Mouse (Mus musculus): Measurements from ENCODE around the gene Enpp3.
"Not testable (repeated sequence)": the region's sequence is repeated elsewhere in the genome, so short reads cannot be mapped to it uniquely, and the experiment has no call there.

Enpp3 gene

GRCm38 (mm10) chr10:24822842-24823241 is 19.8 kb downstream of the Enpp3 start:
- no peak for DNase-seq (ENCODE audit: low spot score)

- DNase-seq (ENCODE audit: low spot score): peak; percentile 64
These were observed 20.5 kb downstream of the Enpp3 start for GRCm38 (mm10) chr10:24821990-24822676.

GRCm38 (mm10) chr10:24819526-24819925 is 23.1 kb downstream of the Enpp3 start:
- DNase-seq (ENCODE audit: low spot score): no peak

- no peak for DNase-seq (ENCODE audit: low spot score)
These were observed 32.0 kb downstream of the Enpp3 start for GRCm38 (mm10) chr10:24810639-24811038.

- no peak for DNase-seq (ENCODE audit: low spot score)
These were observed 35.9 kb downstream of the Enpp3 start for GRCm38 (mm10) chr10:24806756-24807155.

GRCm38 (mm10) chr10:24805876-24806275 is 36.7 kb downstream of the Enpp3 start:
- DNase-seq (ENCODE audit: low spot score): no peak

GRCm38 (mm10) chr10:24805173-24805572 is 37.5 kb downstream of the Enpp3 start:
- no peak for DNase-seq (ENCODE audit: low spot score)

- not testable (repeated sequence) for DNase-seq (ENCODE audit: low spot score)
These were observed 39.8 kb downstream of the Enpp3 start for GRCm38 (mm10) chr10:24802742-24803244.

GRCm38 (mm10) chr10:24801796-24802195 is 40.8 kb downstream of the Enpp3 start:
- DNase-seq (ENCODE audit: low spot score): no peak

- DNase-seq (ENCODE audit: low spot score): peak; percentile 69
These were observed 45.4 kb downstream of the Enpp3 start for GRCm38 (mm10) chr10:24797246-24797645.

- DNase-seq (ENCODE audit: low spot score): no peak
These were observed 49.9 kb downstream of the Enpp3 start for GRCm38 (mm10) chr10:24792756-24793155.

GRCm38 (mm10) chr10:24789747-24790545 is 52.7 kb downstream of the Enpp3 start:
- peak; percentile 66 for DNase-seq (ENCODE audit: low spot score)

GRCm38 (mm10) chr10:24785345-24785744 is 57.3 kb downstream of the Enpp3 start:
- DNase-seq (ENCODE audit: low spot score): no peak

GRCm38 (mm10) chr10:24784624-24785276 is 57.9 kb downstream of the Enpp3 start:
- peak; percentile 65 for DNase-seq (ENCODE audit: low spot score)

GRCm38 (mm10) chr10:24783946-24784345 is 58.7 kb downstream of the Enpp3 start:
- DNase-seq (ENCODE audit: low spot score): no peak

- no peak for DNase-seq (ENCODE audit: low spot score)
These were observed 64.0 kb downstream of the Enpp3 start for GRCm38 (mm10) chr10:24778643-24779020.

GRCm38 (mm10) chr10:24777916-24778642 is 64.5 kb downstream of the Enpp3 start:
- DNase-seq (ENCODE audit: low spot score): no peak

GRCm38 (mm10) chr10:24769496-24769895 is 73.1 kb downstream of the Enpp3 start:
- DNase-seq (ENCODE audit: low spot score): no peak

GRCm38 (mm10) chr10:24767695-24768094 is 74.9 kb downstream of the Enpp3 start:
- no peak for DNase-seq (ENCODE audit: low spot score)

- DNase-seq (ENCODE audit: low spot score): no peak
These were observed 76.6 kb downstream of the Enpp3 start for GRCm38 (mm10) chr10:24766061-24766460.

GRCm38 (mm10) chr10:24765151-24765755 is 77.4 kb downstream of the Enpp3 start:
- DNase-seq (ENCODE audit: low spot score): no peak

- no peak for DNase-seq (ENCODE audit: low spot score)
These were observed 78.0 kb downstream of the Enpp3 start for GRCm38 (mm10) chr10:24764640-24765039.

Data from c-Kit-positive CD71-positive TER-119-positive erythroid progenitor cells, embryonic 14.5 days (primary cell).